Mouse (Mus musculus): Measurements from ENCODE around the gene Prtn3.

- TF ChIP-seq POLR2A (IDR thresholded peaks at IDR 0.05; ENCODE audit: borderline replicate concordance, extremely low read depth, insufficient read depth, insufficient read length, poor library complexity, severe bottlenecking) (no peak), CTCF (IDR thresholded peaks at IDR 0.05; ENCODE audit: borderline replicate concordance, extremely low read depth, insufficient read depth, insufficient read length) (no peak)
Measured at GRCm38 (mm10) chr10:79884446-79884845, 10.2 kb downstream of the Prtn3 start.

All from brain, embryonic 14.5 days (tissue).